Mouse (Mus musculus) cerebellum, adult 2 months (tissue): ENCODE results near the gene Epc2.

ENCODE experiments used
- CTCF ChIP-seq: fragments of 200-500 bp; IDR thresholded peaks from 2 replicates; pipeline ENCODE4 v1.5.1; 2011; ENCODE audit warnings: low read depth, mild to moderate bottlenecking, control low read depth, low read length, moderate library complexity, borderline replicate concordance; ENCODE audit not compliant: insufficient read depth
- POLR2A ChIP-seq: fragments of 200-500 bp; IDR thresholded peaks from 2 replicates; pipeline ENCODE4 v1.6.1; 2011; ENCODE audit warnings: low read length, control low read depth, borderline replicate concordance; ENCODE audit not compliant: insufficient read depth

DNA sequence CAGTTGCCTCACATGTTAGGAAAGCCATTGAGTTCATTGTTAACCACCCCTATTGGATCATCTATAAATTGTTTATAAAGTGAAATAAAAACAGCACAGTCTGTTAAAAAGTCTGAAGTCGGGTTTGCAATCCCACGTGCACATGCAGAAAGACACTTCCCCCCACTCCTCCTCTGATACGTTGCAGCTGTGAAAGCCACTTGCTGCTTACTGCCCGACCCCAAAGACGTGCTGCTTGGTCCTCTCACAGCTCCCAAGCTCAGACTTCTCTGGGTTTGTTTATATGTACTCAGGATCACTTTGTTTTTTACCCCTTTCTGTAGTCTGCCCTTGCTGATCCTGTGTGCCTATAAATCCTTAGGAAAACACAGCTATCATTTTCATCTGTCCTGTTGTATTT lies 96.5 kb downstream of the Epc2 start:
- no peak for TF ChIP-seq POLR2A
- TF ChIP-seq CTCF = no peak
